ENCODE assay signal across 9 mouse cellular contexts in the genomic region with DNA sequence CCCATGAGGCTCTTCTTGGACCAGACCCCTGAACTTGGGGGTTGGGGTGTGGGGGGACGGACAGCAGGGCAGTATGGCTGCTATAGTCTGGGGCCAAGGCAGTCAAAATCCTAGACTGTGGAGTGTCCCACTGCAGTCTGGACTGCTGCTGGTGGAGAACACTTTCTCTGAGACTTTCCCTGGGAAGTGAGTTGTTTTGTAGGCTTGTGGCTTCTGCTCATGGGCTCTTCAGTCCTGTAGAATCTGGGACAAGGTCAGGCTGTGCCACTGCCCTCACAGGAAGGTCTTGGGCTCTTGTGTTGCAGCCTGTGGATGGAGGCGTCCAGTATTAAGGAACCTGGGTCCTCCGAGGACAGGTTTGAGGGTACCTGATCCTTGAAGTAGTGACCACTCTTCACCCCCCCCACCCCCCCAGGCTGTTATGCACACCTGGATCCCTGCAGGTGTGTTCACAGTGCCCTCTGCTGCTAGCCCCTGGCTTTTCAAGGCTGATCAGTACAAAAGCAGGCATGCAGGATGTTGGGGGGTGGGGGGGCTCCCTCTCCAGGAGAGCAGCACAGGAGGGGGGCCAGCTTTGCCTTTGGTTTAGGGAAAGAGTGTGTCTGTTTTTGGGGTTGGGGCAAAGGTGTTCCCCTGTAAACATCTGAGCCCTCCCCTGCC. TPM values are rescaled to one million over a fixed set of nuclear protein-coding genes. Genes with fewer than 3 reads are reported as not detected.
DNase-seq lines count a peak whose midpoint lies in the region; ATAC-seq and TF ChIP-seq lines count a peak whose summit lies in the region.
"Had no signal": no experiment of that assay in that cellular context is flagged by ENCODE, and none has a peak within 500 bp of the region (broad histone marks: within the 10 kb centered on the region; RNA-seq: fewer than 3 reads in every experiment).

No protein-coding gene starts in this region.

- peak overlapping the region; percentile 95 for H3K4me3 ChIP-seq in megakaryocyte, embryonic 14.5 days (replicated peaks)
- 0 out of 2 replicates have a peak overlapping the region, but pooled peaks have one; percentile 90 for H3K4me3 ChIP-seq in liver, embryonic 11.5 days (ENCODE audit: low read depth, low read length)
- H3K4me3 ChIP-seq in stomach, postnatal 0 days (ENCODE audit: low read depth, low read length): peak overlapping the region; percentile 97

- ATAC-seq in CD4-positive, CD25-positive, alpha-beta regulatory T cell, adult 4 months: no peak
- no peak for ATAC-seq in megakaryocyte, adult 5-6 weeks (ENCODE audit: poor library complexity, severe bottlenecking)
- no peak for ATAC-seq in liver, embryonic 11.5 days (replicated peaks; ENCODE audit: low FRiP score)
- no peak for ATAC-seq in stomach, postnatal 0 days (ENCODE audit: low FRiP score, low TSS enrichment)

- no peaks in the 10 kb centered on the region for H3K9me3 ChIP-seq in megakaryocyte, embryonic 14.5 days
- H3K9me3 ChIP-seq in liver, embryonic 11.5 days (ENCODE audit: control insufficient read depth, low read length): no peaks in the 10 kb centered on the region
- H3K9me3 ChIP-seq in stomach, postnatal 0 days (ENCODE audit: control insufficient read depth, low read length): no peaks in the 10 kb centered on the region

- DNase-seq in CD4-positive, CD25-positive, alpha-beta regulatory T cell, adult 2 months (ENCODE audit: low read depth, low spot score): peak; percentile 29
- no peak for DNase-seq in liver, embryonic 11.5 days (ENCODE audit: low spot score)
- peak; percentile 66 for DNase-seq in stomach, postnatal 0 days (ENCODE audit: low spot score)
- no peak for DNase-seq in yolk sac, embryonic 10.5 days (ENCODE audit: low spot score)
- no peak for DNase-seq in cerebellum, adult 18-20 months
- DNase-seq: cerebellum, adult 8-10 months had no signal

- H3K4me2 ChIP-seq in liver, embryonic 11.5 days: peak overlapping the region; percentile 84
- peak overlapping the region; percentile 64 for H3K4me2 ChIP-seq in stomach, postnatal 0 days (replicated peaks; ENCODE audit: low read depth)

- 69% methylated on average over 3 of the region's 3 CpGs for WGBS in liver, embryonic 11.5 days
- 39% methylated on average over 3 of the region's 3 CpGs for WGBS in stomach, postnatal 0 days

- no peak overlapping the region for H3K9ac ChIP-seq in liver, embryonic 11.5 days (ENCODE audit: low read depth, low read length)
- H3K9ac ChIP-seq in stomach, postnatal 0 days (ENCODE audit: low read length): peak overlapping the region; percentile 100

- peaks cover 69% of the 10 kb centered on the region for H3K4me1 ChIP-seq in megakaryocyte, embryonic 14.5 days
- peaks cover 37% of the 10 kb centered on the region for H3K4me1 ChIP-seq in liver, embryonic 11.5 days (replicated peaks; ENCODE audit: control insufficient read depth, insufficient read depth, low read length)
- H3K4me1 ChIP-seq in stomach, postnatal 0 days (replicated peaks; ENCODE audit: control insufficient read depth, insufficient read depth): peaks cover 13% of the 10 kb centered on the region

- no peaks in the 10 kb centered on the region for H3K27me3 ChIP-seq in megakaryocyte, embryonic 14.5 days (replicated peaks)
- no peaks in the 10 kb centered on the region for H3K27me3 ChIP-seq in liver, embryonic 11.5 days (replicated peaks; ENCODE audit: control insufficient read depth, insufficient read depth, low read length)
- no peaks in the 10 kb centered on the region for H3K27me3 ChIP-seq in stomach, postnatal 0 days (ENCODE audit: control insufficient read depth, insufficient read depth, low read length)

- TF ChIP-seq EP300 in stomach, postnatal 0 days (optimal IDR thresholded peaks at IDR 0.05): no peak

- peak; percentile 60 for TF ChIP-seq CTCF in stomach, postnatal 0 days (IDR thresholded peaks at IDR 0.05; ENCODE audit: low read depth)

- peaks cover 52% of the 10 kb centered on the region for H3K36me3 ChIP-seq in megakaryocyte, embryonic 14.5 days (replicated peaks; ENCODE audit: low read length)
- H3K36me3 ChIP-seq in liver, embryonic 11.5 days (ENCODE audit: control insufficient read depth, insufficient read depth, low read length): no peaks in the 10 kb centered on the region; the same call in 1 of the 2 replicates
- 0 out of 2 replicates have a peak, but pooled peaks cover 6% of the 10 kb centered on the region for H3K36me3 ChIP-seq in stomach, postnatal 0 days (ENCODE audit: control insufficient read depth, insufficient read depth, low read length)

- no peak overlapping the region for H3K27ac ChIP-seq in liver, embryonic 11.5 days (ENCODE audit: low read depth, low read length)
- peak overlapping the region; percentile 99 for H3K27ac ChIP-seq in stomach, postnatal 0 days (replicated peaks)

RNA-seq across cellular contexts. Expression of gene Bri3, which starts 13.3 kb away (rescaled TPM):
- polyA plus RNA-seq in CD4-positive, CD25-positive, alpha-beta regulatory T cell, adult 4 months (2017; shearing (Covaris generic)): 1 to 10 TPM; 2.6 to 5.2 TPM
- polyA plus RNA-seq in megakaryocyte, embryonic 14.5 days (2012; ENCODE audit: insufficient read depth, low replicate concordance): 100 and 157 TPM in 2 replicates
- 86.8 and 91.0 TPM in 2 replicates for total RNA-seq in megakaryocyte, adult 5-6 weeks (2015)
- total RNA-seq in megakaryocyte, adult 5-6 weeks (2017): 20.1 and 33.8 TPM in 2 replicates
- 59.2 and 61.0 TPM in 2 replicates for polyA plus RNA-seq in liver, embryonic 11.5 days (2014; fragmentation: Nextera tagmentation; extraction: Ambion mirVana)
- 197 and 214 TPM in 2 replicates for polyA plus RNA-seq in stomach, postnatal 0 days (2015; fragmentation: Nextera tagmentation; extraction: Ambion mirVana)

RNA-seq across cellular contexts. Expression of gene Tecpr1, which starts 34.2 kb away (rescaled TPM):
- polyA plus RNA-seq in CD4-positive, CD25-positive, alpha-beta regulatory T cell, adult 4 months (2017; shearing (Covaris generic)): 100 to 1,000 TPM in 1 of 2 experiments, 10 to 100 TPM in 1; 78.5 to 109 TPM
- polyA plus RNA-seq in megakaryocyte, embryonic 14.5 days (2012; ENCODE audit: insufficient read depth, low replicate concordance): 2.8 and 13.2 TPM in 2 replicates
- 6.0 and 9.8 TPM in 2 replicates for total RNA-seq in megakaryocyte, adult 5-6 weeks (2015)
- 8.0 and 13.0 TPM in 2 replicates for total RNA-seq in megakaryocyte, adult 5-6 weeks (2017)
- 7.5 and 8.9 TPM in 2 replicates for polyA plus RNA-seq in liver, embryonic 11.5 days (2014; fragmentation: Nextera tagmentation; extraction: Ambion mirVana)
- 15.4 and 16.9 TPM in 2 replicates for polyA plus RNA-seq in stomach, postnatal 0 days (2015; fragmentation: Nextera tagmentation; extraction: Ambion mirVana)

Comparison
In these comparisons a context has a peak if more than half of its experiments do, and no peak if none do; other contexts are left out.
1. DNase-seq: peak in CD4-positive, CD25-positive, alpha-beta regulatory T cell, adult 2 months (single experiment) and stomach, postnatal 0 days (single experiment); none in liver, embryonic 11.5 days (single experiment), yolk sac, embryonic 10.5 days (single experiment) and cerebellum, adult 18-20 months (0 of 2).
2. Peak in every context shown above with its lines, with median percentiles within 50 percentile points of each other: H3K4me3 ChIP-seq.